Mouse (Mus musculus) limb, embryonic 13.5 days (tissue): ENCODE results near the gene Slc25a38. TPM values are rescaled to one million over a fixed set of nuclear protein-coding genes. Genes with fewer than 3 reads are reported as not detected.

Experiments
- ATAC-seq: fragments of 200-750 bp; cut with Nextera tagmentation; 2 replicates; pipeline ENCODE4 v1.8.0; 2017; ENCODE audit warnings: low read depth, moderate number of reproducible peaks, moderate TSS enrichment; ENCODE audit not compliant: low FRiP score
- H3K27ac ChIP-seq: fragments of 300-500 bp; sonication (generic); 2 replicates; pipeline ENCODE4 v1.5.1; 2015; ENCODE audit warnings: inconsistent platforms, mild to moderate bottlenecking, moderate library complexity
- H3K27me3 ChIP-seq: fragments of 300-500 bp; sonication (generic); 2 replicates; pipeline ENCODE4 v1.6.1; 2015; ENCODE audit warnings: mild to moderate bottlenecking, inconsistent platforms
- H3K36me3 ChIP-seq: fragments of 300-500 bp; sonication (generic); 2 replicates; pipeline ENCODE4 v1.6.1; 2015; ENCODE audit warnings: inconsistent platforms, mild to moderate bottlenecking, moderate library complexity
- H3K4me1 ChIP-seq: fragments of 300-500 bp; sonication (generic); 2 replicates; pipeline ENCODE4 v1.6.1; 2015; ENCODE audit warnings: inconsistent platforms
- H3K4me2 ChIP-seq: fragments of 300-500 bp; sonication (generic); replicated peaks from 2 replicates; pipeline ENCODE4 v1.6.1; 2015; ENCODE audit warnings: inconsistent platforms, mild to moderate bottlenecking, moderate library complexity
- H3K4me3 ChIP-seq: fragments of 300-500 bp; sonication (generic); 2 replicates; pipeline ENCODE4 v1.5.1; 2015; ENCODE audit warnings: moderate library complexity, mild to moderate bottlenecking, inconsistent platforms
- H3K9ac ChIP-seq: fragments of 300-500 bp; sonication (generic); 2 replicates; pipeline ENCODE4 v1.6.1; 2015; ENCODE audit warnings: mild to moderate bottlenecking, inconsistent platforms
- H3K9me3 ChIP-seq: fragments of 300-500 bp; sonication (generic); 2 replicates; pipeline ENCODE4 v1.6.1; 2016; ENCODE audit warnings: inconsistent platforms
- WGBS: fragments of 180-500 bp; shearing (Covaris S2); methylation state at CpG from one replicate; pipeline ENCODE4 v1.1.7; 2015; 5-methylcytosine and 5-hydroxymethylcytosine counted together
- polyA plus RNA-seq: library from polyadenylated mRNA; unstranded; fragments of >200 nt; fragmentation: Nextera tagmentation; extraction: Ambion mirVana; gene quantifications from 2 replicates; pipeline ENCODE4 v1.2.1, GENCODE M21; 2015

The Slc25a38 gene
- polyA plus RNA-seq, 1 experiment from 2014 or later, result 34.0 TPM

DNA sequence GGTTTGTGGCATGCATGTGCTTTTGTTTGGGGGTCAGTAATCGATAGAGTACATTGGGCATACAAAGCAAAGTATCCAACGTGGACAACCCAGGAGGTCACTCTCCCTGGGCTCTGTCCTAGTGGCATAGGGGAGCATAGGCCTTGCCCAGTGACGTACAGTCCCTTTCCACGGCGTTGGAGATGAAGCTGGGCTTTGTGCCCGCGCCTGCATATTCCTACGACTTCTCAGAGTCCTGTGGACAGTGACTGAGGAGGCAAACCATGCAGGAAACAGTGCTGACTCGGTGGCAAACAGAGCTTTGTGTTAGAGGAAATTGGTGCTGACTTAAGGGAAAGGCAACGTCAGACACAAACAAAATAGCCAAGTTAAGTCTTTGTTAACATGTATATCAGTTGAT, 19.1 kb downstream of the Slc25a38 start:
- no peaks in the 10 kb centered on the region for H3K9me3 ChIP-seq
- H3K9ac ChIP-seq, result peak overlapping the region; percentile 100
- peaks cover 49% of the 10 kb centered on the region for H3K36me3 ChIP-seq
- H3K4me1 ChIP-seq, result peaks cover 15% of the 10 kb centered on the region
- 77% methylated on average over 10 of the region's 10 CpGs for WGBS
- H3K4me3 ChIP-seq, result peak overlapping the region; percentile 100
- H3K4me2 ChIP-seq, result peak overlapping the region; percentile 84
- H3K27ac ChIP-seq, result no peak overlapping the region
- H3K27me3 ChIP-seq, result no peaks in the 10 kb centered on the region
- ATAC-seq, result no peak

DNA sequence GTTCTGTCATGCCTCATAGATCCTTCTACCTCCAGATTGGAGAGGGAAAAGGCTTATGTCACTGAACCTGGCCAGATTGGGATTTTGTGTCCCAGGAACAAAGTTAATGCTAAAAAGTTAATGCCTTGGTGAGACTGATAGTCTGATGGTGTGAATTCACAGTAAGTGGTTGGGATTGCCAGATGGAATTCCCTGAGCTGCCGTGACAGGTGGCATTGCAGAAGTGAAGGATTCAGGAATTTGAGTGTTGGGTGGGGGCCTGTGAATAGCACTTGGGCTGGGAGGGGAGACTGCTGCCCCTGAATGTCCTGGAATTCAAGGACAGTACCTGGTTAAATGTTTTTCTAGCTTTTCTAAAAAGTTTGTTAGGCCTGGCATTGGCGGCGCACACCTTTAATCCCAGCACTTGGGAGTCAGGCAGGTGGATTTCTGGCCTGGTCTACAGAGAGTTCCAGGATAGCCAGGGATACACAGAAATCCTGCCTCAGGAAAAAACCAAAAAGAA, 21.7 kb downstream of the Slc25a38 start:
- Histone ChIP-seq H3K36me3 (peaks cover 46% of the 10 kb centered on the region), H3K9me3 (no peaks in the 10 kb centered on the region), H3K4me1 (peaks cover 15% of the 10 kb centered on the region), H3K27me3 (no peaks in the 10 kb centered on the region), H3K9ac (no peak overlapping the region), H3K4me3 (no peak overlapping the region), H3K4me2 (no peak overlapping the region), H3K27ac (no peak overlapping the region)
- WGBS, result 83% methylated on average over 3 of the region's 3 CpGs
- ATAC-seq, result no peak

DNA sequence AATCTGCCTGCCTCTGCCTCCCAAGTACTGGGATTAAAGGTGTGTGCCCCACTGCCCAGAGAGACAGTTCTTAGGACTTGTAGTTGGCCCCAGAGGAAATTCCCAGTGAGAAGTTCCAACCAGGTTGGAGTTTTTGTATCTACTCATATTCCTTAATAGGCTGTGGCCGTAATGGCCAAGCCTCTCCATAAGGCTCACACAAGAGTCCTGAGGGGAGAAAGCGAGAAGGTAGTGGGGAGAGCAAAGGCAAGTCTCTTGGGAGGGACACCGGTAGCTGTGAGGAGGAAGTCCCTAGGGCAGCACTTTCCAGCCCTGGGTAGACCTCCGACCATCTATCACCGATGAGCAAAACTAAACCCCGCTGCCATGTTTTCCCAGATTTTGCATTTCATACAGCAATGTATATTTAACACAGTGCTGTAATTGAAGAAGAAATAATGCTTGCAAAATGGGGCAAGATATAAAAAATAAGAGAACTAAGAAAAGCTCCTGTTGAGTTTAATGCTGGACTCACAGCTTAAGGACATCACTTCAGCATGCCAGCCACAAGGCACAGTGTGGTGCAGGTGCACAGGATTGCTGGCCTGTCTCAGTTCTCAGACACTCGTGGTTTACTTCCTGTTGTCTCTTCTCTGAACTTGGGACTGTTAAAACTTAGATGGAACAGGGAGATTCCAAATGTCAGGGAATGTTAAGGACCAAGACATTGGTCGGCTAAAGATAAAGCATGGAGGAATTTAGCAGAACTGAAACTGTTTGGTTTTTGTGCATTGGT, 23.0 kb downstream of the Slc25a38 start:
- H3K9ac ChIP-seq, result no peak overlapping the region
- peaks cover 15% of the 10 kb centered on the region for H3K4me1 ChIP-seq
- 33% methylated on average over 8 of the region's 8 CpGs for WGBS
- H3K27me3 ChIP-seq, result no peaks in the 10 kb centered on the region
- H3K9me3 ChIP-seq, result no peaks in the 10 kb centered on the region
- no peak overlapping the region for H3K27ac ChIP-seq
- H3K36me3 ChIP-seq, result peaks cover 46% of the 10 kb centered on the region
- H3K4me2 ChIP-seq, result no peak overlapping the region
- ATAC-seq, result no peak
- H3K4me3 ChIP-seq, result no peak overlapping the region

DNA sequence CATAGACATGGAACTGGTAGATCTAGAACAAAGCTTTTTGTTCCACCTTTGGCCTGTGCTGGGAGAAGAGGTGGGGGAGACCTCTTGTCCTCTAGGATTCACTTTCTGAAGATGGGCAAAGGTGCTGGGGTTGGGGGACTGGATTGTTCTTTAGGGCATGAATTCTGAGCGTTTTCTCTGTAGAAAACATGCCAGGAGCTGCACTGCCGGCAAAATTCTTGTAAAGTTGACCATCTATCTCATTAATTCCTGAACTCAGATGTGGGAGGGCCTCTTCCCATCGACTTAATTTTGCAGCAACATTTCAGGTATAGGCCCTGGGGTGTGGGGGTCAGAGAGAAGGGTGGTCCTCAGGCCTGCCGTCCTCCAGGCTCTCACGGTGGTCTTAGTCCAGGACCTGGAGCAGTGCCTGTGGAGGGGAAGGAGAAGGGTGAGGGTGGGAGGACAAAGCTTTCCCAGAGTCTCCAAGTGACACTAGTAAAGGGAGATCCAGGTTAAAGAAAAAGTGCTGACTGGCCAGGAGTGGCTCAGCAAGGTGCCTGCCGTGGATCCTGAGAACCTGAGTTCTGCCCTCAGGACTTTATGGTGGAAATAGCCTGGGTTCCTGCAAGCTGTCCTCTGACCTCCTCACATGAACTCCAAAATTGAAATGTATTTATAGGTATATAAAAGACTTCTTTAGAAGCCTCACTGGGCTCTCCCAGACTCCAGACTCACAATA, 23.7 kb downstream of the Slc25a38 start:
- no peak for ATAC-seq
- Histone ChIP-seq H3K4me2 (no peak overlapping the region), H3K27me3 (no peaks in the 10 kb centered on the region), H3K27ac (peak overlapping the region; percentile 22; the same call in 1 of the 2 replicates), H3K36me3 (peaks cover 41% of the 10 kb centered on the region), H3K4me1 (peaks cover 10% of the 10 kb centered on the region), H3K9me3 (no peaks in the 10 kb centered on the region), H3K4me3 (no peak overlapping the region), H3K9ac (no peak overlapping the region)
- WGBS, result 46% methylated on average over 6 of the region's 6 CpGs

DNA sequence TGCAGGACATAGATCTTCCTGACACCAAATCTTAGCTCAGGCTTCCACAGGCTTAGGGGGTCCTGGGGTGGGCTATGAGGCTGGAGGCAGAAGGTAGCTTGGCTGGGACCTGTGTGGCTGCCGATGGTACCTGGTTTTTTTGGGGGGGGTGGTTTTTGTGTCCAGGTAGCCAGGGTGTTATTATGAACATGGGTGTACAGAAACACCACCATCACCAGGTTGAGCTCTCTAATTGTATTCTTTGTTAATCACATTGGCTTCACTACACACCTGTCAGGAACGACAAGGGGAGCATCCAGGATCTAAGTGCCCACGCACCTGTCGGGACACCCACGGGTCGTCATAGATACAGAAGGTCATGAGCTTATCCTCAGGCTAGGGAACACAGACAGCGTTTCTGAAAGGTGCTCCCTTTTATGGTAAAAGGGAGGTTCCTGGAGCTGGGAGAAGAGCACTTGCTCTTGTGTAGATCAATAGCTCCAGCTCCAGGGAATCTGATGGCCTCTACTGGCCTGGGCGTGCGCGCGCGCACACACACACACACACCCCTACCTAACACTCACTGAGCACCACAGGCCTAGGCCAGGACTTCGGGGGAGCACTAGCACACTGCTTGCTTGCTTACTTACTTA, 24.5 kb downstream of the Slc25a38 start:
- H3K4me1 ChIP-seq, result peaks cover 2% of the 10 kb centered on the region; the same call in 1 of the 2 replicates
- H3K4me2 ChIP-seq, result no peak overlapping the region
- H3K27me3 ChIP-seq, result no peaks in the 10 kb centered on the region
- no peak overlapping the region for H3K9ac ChIP-seq
- peaks cover 34% of the 10 kb centered on the region for H3K36me3 ChIP-seq
- ATAC-seq, result no peak
- no peak overlapping the region for H3K4me3 ChIP-seq
- no peak overlapping the region for H3K27ac ChIP-seq
- H3K9me3 ChIP-seq, result no peaks in the 10 kb centered on the region
- 78% methylated on average over 13 of the region's 13 CpGs for WGBS

DNA sequence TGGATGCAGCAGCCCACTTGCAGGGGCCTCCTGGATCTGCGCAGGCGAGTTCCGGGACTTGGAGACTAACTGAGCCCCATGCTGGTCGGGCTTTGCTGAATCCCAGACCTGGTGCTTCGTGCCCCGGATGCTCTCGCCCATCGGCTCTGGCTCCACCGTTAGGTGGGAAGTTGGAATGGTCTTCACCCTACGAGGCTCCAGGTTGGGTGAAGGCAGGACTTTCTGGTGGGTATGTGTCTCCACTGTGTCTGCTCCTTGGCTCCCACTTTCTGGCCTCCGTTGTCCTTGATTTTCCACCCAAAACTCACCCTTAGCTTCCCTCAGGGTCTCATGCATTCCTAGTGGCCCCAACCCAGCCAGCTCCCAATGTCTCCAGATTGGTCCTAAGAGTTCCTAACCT, 25.3 kb downstream of the Slc25a38 start:
- H3K36me3 ChIP-seq, result peaks cover 26% of the 10 kb centered on the region
- no peak overlapping the region for H3K27ac ChIP-seq
- no peaks in the 10 kb centered on the region for H3K9me3 ChIP-seq
- no peak overlapping the region for H3K9ac ChIP-seq
- 89% methylated on average over 11 of the region's 11 CpGs for WGBS
- no peaks in the 10 kb centered on the region for H3K27me3 ChIP-seq
- no peak overlapping the region for H3K4me3 ChIP-seq
- H3K4me1 ChIP-seq, result no peaks in the 10 kb centered on the region
- ATAC-seq, result no peak
- no peak overlapping the region for H3K4me2 ChIP-seq

DNA sequence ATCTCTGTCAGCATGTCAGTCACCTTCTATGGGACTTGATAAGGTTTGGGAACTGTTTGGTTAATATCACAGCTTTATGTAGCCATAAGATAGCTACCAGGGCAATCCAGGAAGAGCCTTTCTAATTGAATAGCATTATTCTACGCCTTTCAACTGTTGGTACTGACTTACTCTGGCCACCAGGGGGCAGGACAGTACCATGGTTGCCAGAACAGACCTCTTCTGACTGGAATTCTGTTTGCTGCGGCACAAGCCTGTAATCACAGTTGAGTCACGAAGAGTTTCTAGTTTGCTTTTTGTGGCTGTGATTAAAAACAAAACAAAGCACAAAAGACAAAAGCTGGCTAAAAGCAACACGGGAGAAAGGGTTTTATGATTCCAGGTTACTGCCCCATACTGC, 30.5 kb downstream of the Slc25a38 start:
- H3K27ac ChIP-seq, result no peak overlapping the region
- 0 out of 2 replicates have a peak, but pooled peaks have one; percentile 44 for ATAC-seq
- H3K9me3 ChIP-seq, result no peaks in the 10 kb centered on the region
- no peaks in the 10 kb centered on the region for H3K27me3 ChIP-seq
- WGBS, result 8% methylated on average over 4 of the region's 4 CpGs
- H3K4me1 ChIP-seq, result no peaks in the 10 kb centered on the region
- H3K9ac ChIP-seq, result no peak overlapping the region
- H3K4me3 ChIP-seq, result no peak overlapping the region
- no peaks in the 10 kb centered on the region for H3K36me3 ChIP-seq
- H3K4me2 ChIP-seq, result no peak overlapping the region

DNA sequence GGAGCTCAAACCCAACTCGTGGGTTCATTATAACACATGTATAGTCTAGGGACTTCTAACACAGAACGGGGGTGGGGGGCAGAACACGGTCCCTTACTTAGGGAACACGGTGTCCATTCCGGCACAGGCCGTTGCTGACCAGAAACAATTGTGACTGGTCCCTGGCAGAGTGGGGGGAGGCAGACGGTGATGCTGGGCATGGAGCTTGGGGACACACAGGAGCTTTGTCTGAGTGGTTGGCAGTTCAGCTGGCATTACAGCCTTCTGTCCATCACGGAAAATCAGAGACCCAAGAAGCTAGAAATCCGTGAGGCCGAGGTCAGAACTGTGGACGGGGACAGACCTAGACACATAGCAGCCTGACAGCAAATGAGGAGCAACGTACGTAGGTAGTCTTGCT, 34.3 kb downstream of the Slc25a38 start:
- Histone ChIP-seq H3K9ac (no peak overlapping the region), H3K4me3 (no peak overlapping the region), H3K4me2 (no peak overlapping the region), H3K4me1 (no peaks in the 10 kb centered on the region), H3K9me3 (no peaks in the 10 kb centered on the region), H3K27me3 (no peaks in the 10 kb centered on the region), H3K27ac (no peak overlapping the region), H3K36me3 (no peaks in the 10 kb centered on the region)
- ATAC-seq, result no peak
- WGBS, result 86% methylated on average over 13 of the region's 13 CpGs

DNA sequence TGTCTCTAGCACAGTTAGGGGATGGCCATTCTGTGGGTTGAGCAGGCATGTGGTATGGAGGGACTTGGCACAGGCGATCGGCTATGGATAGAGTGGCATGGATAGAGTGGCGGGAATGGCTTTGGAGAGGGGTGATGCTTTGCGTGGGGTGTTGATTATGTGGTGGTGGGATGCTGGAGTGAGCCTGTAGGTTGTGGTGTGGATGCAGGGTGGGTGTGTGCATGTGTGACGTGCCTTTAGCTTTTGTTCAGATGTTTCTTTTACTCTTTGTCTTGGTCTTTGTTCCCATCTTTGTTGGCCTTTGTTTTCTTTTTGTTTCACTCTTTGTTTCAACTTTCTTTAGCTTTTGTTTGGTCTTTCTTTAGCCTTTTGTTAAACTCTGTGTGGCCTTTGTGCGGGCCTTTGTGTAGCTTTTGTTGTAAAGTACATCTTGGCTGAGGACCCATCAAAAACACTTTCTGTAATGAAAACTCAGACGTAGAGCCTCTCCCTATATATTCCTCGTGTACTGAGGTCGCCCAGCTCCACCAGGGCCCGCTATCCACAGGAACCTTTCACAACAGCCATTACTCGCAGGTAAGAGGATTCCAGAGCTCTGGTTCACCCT, 39.2 kb downstream of the Slc25a38 start, which contains the start of gene Mobp:
Gene Mobp, plus strand, starts transcription at position 486 of the 607 bp plus-strand sequence.
- 84% methylated on average over 11 of the region's 11 CpGs for WGBS
- H3K9me3 ChIP-seq, result no peaks in the 10 kb centered on the region
- no peak within 1 kb of the TSS for H3K9ac ChIP-seq
- ATAC-seq, result no peak
- no peaks in the 10 kb centered on the region for H3K36me3 ChIP-seq
- no peak within 1 kb of the TSS for H3K4me2 ChIP-seq
- H3K27ac ChIP-seq, result no peak within 1 kb of the TSS
- H3K4me1 ChIP-seq, result no peaks in the 10 kb centered on the region
- H3K27me3 ChIP-seq, result no peaks in the 10 kb centered on the region
- no peak within 1 kb of the TSS for H3K4me3 ChIP-seq

DNA sequence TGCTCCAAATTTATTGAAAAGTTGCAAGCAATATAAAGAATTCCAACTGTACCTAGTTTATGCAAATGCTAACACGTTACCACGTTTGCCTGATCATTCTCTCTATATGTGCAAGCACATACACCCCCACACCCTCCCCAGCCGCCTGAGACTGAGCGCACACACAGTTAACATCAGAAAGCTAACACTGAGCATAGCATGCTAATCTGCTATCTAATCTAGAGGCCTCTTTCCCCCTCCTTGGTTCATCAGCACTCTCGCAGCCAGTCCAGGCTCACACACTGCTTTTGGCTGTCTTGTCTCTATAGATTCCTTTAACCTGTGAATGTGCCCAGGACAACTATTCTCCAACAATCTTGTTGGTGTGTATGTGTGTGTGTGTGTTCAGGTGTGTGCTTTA, 41.0 kb downstream of the Slc25a38 start:
- H3K27ac ChIP-seq, result no peak overlapping the region
- no peaks in the 10 kb centered on the region for H3K27me3 ChIP-seq
- no peak for ATAC-seq
- no peaks in the 10 kb centered on the region for H3K36me3 ChIP-seq
- no peaks in the 10 kb centered on the region for H3K4me1 ChIP-seq
- no peaks in the 10 kb centered on the region for H3K9me3 ChIP-seq
- no peak overlapping the region for H3K4me3 ChIP-seq
- H3K4me2 ChIP-seq, result no peak overlapping the region
- WGBS, result 84% methylated on average over 5 of the region's 5 CpGs
- H3K9ac ChIP-seq, result no peak overlapping the region

DNA sequence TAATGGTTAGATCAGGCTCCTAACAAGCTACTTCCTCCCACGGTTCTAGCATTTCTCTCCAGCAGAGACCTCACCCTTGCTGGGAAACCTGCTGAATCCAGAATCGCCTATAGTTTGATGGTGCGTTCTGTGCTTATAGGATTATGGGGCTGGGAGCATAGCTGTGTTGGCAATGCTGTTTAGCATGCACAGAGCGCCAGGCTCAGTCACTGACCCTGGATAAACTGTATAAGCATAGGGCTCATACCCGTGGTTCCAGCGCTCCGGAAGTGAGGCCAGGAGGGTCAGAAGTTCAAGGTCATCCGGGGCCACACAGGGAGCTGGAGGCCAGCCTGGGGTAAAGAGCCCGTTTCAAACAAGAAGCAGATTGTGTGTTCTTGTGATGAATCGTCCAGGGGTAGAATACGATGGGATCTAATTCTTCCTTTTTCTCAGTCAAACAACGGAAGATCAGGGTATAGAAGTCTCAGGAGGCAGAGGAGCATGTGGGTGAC, 41.8 kb downstream of the Slc25a38 start:
- no peak overlapping the region for H3K4me3 ChIP-seq
- no peaks in the 10 kb centered on the region for H3K27me3 ChIP-seq
- 75% methylated on average over 12 of the region's 12 CpGs for WGBS
- H3K36me3 ChIP-seq, result no peaks in the 10 kb centered on the region
- H3K4me2 ChIP-seq, result no peak overlapping the region
- H3K4me1 ChIP-seq, result no peaks in the 10 kb centered on the region
- no peak for ATAC-seq
- H3K27ac ChIP-seq, result no peak overlapping the region
- no peaks in the 10 kb centered on the region for H3K9me3 ChIP-seq
- H3K9ac ChIP-seq, result no peak overlapping the region

DNA sequence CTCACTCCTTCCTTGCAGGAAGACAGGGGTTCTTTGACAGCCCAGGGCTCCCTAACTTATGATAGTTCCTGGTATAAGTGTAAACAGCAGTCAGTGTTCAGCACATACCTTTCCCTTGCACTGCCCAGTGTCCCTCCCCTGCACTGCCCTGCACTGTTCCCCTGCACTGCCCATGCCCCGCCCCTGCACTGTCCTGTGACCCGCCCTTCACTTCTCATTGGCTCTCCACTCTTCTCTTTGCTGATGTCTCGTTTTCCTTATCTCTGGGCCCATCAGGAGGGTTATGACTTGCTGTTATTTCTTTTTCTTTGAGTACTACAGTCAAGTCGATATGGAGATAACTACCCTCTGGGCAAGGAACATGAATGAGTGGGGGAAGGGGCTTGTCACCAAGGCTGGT, 47.9 kb downstream of the Slc25a38 start:
- Histone ChIP-seq H3K4me1 (no peaks in the 10 kb centered on the region), H3K4me3 (no peak overlapping the region), H3K36me3 (no peaks in the 10 kb centered on the region), H3K9ac (no peak overlapping the region), H3K27ac (no peak overlapping the region), H3K9me3 (no peaks in the 10 kb centered on the region), H3K4me2 (no peak overlapping the region), H3K27me3 (no peaks in the 10 kb centered on the region)
- WGBS, result 43% methylated on average over 4 of the region's 4 CpGs
- no peak for ATAC-seq
